Mouse (Mus musculus): Measurements from ENCODE around the gene Ly6g6f. TPM values are rescaled to one million over a fixed set of nuclear protein-coding genes. Genes with fewer than 3 reads are reported as not detected.

Gene Ly6g6f
- total RNA-seq, 2 experiments from 2014 or later, result not detected

DNA sequence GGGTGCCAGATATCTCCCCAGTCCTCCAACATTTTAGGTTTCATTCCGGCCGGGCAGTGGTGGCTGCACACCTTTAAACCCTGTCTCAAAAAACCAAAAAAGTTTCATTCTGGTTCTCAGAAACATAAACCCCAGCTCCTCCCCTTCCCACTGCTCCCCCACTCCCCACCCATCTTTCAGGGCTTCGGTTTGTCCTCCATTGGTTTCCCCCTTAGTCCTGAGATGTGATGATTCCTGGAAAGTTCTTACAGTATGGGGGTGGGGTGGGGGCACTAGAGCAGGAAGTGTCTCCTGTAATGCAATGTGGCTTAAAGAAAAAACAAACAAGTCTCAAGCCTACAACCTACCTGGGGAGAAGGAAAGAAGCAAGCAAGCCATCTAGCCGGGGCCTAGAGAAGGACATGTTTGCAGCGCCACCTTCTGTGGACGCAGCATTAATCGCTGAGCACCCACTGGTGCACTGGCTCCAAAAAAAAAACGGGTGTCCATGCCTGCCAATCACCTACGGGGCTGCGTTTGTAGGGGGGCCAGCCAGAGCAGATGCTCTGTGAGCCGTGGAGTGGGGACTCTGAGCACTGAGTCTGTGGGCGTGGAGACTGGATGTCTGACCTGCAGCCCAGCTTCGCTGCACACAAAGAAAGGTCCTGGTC, 20.5 kb upstream of the Ly6g6f start:
- no peak for DNase-seq

DNA sequence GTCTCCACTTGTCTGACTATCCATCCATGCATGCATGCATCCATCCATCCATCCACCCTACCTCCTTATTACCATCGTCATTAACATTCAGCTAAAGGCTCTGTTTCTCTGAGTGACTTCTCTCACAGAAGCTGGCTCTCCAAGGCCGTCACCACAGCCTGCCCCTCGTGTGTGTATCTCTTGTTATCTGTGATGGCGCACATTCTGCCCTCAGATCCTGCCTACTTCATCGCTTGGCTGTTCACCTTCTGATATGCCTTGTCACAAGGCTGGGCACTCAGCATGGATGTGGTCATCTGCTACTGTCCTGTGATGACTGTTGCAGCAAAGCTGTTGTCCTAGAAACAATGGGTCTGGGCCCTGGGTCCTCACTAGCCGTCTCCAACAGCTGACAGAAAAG, 19.3 kb upstream of the Ly6g6f start:
- DNase-seq, result no peak

DNA sequence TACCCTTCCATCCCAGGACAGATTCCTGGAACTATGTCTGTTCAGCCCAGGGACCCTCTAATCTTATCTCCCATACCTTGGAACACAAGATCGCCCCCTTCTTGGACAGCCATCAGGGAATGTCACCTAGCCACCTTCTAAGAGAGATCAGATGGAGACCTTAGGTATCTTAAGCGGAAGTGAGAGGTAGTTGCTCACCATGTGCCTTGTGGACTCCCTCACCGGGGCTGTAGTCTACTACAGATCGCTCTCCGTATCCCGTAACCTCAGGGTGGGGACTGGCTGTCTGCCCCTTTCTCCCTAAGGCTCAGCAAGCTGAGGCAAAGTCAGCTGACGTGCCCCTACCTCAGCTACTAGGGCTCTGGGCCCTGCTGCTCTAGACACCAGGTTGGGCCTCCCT, 18.7 kb upstream of the Ly6g6f start:
- no peak for DNase-seq

DNA sequence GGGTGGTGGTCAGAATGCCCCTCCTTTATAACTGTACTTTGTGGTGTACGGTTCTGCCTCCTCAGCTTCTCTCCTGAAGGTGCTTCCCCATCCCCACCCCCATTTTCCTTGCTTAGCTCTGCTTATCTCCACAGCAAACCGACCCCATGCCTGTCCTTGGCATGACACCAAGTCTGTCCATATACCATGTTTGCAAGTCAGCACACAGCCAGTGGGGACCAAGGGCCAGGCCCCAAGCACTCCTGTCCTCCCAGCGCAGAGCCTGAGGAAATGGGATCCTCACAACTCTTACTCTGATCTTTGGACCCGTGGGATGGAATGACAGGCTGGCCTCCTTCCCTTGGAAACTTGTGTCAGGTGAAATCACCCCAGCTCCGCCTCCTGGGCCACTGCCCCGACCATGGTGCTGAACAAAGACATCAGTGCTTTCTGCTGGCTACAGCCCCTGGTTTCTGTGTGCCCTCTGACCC, 17.8 kb upstream of the Ly6g6f start:
- DNase-seq, result peak; percentile 27

DNA sequence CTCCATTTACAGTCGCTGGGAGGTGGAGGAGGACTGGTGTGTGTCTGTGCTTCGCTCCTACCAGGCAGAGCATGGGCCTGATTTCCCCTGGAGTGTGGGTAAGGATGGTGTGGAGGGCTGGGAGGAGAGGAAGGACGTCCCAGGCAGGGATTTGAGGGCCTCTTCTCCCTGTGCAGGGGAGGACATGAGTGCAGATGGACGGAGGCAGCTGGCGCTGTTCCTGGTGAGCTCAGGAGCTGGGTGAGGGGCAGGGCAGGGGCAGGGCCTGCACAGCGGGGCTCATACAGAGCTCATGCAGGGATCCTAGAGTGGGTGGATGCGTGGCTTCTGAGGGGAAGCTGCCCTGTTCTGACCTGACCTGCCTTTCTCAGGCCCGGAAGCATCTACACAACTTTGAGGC, 16.9 kb upstream of the Ly6g6f start:
- DNase-seq, result no peak

DNA sequence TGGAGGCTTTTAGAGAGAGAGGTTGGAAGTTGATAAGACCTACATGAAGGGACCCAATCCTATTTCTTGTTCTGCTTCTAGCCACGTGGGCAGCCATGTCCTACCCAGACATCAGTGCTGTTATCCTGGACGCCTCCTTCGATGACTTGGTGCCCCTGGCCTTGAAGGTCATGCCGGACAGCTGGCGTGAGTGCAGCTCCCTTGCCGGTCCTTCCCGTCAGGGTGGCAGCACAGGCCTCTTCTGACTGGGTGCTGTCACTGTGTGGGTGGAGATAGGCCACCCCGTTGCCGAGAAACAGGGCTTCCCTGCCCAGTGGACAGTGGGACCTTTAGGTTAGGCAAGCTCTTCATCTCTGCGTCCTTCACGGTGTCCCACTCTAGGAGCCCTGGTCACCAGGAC, 15.8 kb upstream of the Ly6g6f start:
- DNase-seq, result no peak

DNA sequence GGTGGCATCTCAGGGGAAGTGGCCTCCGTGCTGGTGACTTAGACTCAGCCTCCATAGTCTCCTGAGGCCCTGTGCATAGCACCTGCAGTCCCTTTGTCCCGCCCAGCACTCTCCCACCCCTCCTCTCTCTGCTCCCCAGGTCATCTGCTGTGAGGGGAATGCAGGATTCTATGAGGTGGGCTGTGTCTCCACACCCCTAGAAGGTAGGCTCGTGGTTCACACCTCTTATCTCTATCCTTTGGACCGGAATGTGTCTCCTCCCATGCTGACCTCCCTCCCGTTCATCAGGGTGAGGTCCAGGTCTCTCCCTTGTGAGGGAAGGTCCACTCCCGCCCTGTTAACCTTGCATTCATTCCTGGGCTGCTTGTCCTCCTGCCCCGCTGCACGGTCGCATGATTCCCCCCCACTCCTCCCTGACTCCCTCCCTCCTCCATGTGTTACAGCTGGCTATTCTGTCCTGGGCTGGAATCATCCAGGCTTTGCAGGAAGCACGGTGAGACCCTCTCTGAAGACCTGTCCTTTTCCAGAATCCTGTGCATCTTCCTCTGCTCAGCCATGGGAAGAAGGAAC, 14.9 kb upstream of the Ly6g6f start:
- no peak for DNase-seq

DNA sequence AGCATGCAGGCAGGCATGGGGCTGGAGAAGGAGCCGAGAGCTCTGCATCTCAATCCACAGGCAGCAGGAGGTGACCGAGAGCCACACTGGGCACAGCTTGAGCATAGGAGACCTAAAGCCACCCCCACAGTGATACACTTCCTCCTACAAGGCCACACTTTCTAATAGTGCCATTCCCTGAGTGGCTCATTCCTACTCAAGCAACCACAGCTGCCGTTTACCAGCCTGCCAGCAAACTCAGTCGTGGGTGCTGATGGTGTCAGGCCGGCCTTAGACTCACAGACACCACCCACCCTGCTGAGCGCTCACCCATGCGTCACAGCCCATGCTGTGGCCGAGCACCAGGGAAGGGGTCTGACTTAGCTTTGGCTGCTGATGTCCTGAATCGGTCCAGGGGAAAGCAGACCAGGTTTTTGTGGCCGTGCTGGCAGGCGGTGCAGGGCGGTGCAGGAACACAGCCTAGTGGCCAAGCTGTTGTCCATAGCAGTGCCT, 11.8 kb upstream of the Ly6g6f start:
- no peak for DNase-seq

DNA sequence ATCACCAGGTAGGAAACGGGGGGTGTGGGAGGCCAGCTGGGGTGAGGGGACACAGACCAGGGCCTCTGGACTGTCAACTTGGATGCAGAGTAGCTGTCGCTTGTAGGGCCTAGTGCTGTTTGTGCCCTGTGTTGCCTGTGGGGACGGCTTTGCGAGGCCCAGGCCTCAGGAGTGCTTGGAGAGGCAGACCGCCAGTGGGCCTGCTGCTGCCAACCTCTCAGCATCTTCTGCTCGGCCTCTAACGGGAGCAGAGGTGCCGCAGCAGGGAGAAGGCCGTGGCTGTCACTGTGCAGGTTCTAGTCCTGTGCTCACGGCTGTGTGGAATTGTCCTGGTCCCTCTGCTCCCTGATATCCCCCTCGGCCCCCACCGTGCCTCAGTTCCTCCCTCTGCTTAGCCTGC, 11.2 kb upstream of the Ly6g6f start:
- DNase-seq, result no peak

DNA sequence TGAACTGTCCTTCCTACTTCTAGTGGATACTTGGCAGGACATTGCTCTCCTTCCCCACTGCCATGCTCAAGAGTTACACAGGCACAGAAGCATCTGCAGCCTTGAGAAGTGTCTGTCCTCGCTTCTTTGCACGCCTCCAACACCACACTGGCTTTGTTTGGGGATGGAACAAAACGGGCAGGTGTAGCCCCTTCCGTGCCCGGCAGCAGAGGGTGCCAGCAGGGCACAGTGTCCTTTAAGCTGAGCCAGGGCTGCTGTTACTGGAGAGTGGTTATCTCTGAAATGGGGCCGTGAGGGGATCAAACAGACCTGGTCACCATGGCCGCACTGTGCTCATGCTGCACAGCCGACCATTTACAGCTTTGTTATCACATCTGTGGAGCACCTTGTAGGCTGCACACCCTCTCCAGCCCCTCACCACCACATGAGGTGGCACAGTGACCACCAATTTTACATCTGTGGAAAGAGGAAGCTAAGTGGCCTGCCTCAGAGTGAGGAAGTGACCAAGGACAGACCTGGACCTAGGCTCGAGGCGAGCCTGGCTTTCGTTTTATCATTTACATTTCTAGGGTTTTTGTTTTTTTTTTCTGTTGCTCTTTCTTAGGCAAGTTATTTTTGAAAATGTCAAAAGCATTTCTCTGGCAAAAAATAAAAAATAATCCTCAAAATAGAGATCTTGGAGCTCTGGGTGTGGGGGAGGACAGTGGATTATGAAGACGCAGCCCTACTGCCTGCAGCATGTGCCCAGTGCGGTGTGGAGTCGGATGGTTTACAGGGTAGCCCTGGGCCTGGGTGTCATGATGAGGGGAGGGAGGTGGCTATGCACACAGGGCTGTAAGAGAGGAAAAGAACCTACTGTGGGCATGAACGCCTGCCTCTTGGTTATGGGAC, 9.3 kb upstream of the Ly6g6f start:
- no peak for DNase-seq

DNA sequence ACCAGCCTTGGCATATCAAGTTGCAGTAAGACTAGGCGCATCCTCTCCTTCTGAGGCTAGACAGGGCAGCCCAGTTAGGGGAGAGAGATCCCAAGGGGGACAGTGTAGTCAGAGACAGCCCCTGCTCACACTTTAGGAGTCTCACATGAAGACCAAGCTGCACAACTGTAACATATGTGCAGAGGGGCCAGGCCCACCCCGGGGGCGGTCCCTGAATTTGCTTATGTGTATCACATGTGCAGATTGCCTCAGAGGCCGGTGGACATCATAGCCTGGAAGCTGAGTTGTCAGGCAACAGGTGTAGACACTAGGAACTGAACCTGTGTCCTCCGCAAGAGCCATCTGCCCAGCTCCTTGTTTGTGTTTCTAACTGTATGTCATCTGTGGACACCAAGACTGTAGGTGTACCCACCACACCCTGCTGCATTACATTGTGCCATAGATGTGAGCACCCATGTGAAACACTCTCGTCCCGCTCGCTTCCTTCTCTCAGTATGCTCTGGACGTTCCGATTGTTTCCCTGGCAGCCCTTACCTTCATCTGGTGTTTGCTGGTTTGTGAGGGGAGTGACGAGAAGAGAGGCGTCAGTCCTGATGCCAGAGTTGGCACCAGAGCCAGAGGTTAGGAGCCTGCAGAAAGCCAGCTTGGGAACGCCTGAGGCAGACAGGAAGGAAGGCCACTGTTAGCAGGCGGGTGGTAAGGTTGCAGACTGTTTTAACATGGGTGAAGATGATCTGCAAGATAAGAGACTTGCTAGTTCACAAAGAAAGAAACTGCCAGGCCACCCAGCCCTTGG, 7.2 kb upstream of the Ly6g6f start:
- DNase-seq, result no peak

DNA sequence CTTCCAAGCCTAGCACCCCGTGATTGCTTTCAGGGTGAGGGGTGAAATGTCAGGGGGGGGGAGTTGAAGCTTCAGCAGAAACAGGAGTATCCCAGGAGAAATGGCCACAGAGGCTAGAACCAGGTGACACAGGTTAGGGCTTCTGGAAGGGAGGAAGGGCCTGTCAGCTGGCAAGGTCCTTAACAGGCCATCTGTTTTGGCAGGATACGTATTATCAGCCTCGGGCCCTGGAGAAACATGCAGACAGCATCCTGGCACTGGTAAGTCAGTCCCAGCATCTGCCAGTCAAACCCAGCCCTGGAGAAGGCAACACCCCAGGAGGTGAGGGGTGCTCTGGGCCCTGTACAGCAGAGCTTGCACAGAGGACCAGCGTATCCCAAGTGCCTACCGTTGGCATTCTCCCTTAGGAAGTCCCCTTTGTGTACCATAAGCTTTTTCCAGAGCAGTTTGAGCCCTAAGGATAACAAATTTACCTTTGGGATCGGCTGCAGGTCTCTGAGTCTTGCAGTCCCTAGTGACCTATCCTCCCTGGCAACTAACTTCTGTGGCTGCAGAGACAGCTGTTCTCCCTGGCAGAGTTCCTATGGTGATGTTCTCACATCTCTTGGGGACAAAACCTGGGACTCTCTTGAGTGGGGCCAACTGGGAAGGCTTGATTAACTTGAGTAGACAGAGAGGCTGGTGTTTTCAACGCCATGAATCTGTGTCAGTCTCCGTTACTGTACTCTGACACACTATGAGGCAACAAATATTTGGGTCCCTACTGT, 4.9 kb upstream of the Ly6g6f start:
- peak; percentile 44 for DNase-seq

DNA sequence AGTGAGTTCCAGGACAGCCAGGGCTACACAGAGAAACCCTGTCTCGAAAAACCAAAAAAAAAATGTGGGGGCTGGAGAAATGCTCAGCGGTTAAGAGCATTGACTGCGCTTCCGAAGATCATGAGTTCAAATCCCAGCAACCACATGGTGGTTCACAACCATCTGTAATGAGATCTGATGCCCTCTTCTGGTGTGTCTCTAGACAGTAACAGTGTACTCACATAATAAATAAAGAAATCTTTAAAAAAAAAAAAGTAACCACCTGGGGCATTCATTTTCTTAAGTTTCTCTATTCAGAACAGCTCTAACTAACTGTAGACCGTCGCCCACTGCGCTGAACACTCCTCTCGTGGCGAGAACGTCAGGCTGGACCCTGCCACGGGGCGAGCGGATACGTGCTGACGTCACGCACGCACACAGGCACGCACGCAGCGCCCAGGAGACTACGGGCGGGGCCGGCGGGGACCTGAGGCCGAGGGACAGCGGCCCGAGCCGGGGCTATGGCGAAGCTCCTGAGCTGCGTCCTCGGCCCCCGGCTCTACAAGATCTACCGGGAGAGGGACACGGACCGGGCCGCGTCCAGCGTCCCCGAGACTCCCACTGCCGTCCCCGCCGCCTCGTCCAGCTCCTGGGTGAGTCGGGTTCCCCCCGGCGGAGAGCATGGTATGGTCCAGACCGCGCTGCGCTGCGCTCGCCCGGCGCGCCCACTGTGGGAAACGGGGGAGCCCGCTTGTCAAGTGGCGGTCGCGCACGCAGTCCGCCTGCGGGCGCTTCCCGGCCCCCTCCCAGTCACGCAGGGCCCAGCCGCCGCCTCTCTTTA, 3.6 kb upstream of the Ly6g6f start, which contains the start of gene Abhd16a:
Gene Abhd16a (plus strand): TSS at position 439 of the 820 bp plus-strand sequence.
- peak; percentile 95 for DNase-seq

DNA sequence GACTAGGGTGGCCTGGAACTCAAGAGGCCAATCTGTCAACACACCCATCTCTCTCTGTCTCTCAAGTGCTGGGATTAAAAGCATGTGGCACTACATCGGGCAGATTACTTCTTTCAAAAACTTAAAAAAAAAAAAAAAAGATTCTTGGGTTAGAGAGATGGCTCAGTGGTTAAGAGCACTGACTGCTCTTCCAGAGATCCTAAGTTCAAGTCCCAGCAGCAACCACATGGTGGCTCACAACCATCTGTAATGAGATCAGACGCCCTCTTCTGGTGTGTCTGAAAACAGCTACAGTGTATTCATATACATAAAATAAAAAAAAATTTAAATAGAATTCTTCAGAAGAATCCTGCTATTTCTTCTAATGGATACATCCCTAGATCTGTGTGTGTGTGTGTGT, 2.7 kb upstream of the Ly6g6f start:
- DNase-seq, result no peak

DNA sequence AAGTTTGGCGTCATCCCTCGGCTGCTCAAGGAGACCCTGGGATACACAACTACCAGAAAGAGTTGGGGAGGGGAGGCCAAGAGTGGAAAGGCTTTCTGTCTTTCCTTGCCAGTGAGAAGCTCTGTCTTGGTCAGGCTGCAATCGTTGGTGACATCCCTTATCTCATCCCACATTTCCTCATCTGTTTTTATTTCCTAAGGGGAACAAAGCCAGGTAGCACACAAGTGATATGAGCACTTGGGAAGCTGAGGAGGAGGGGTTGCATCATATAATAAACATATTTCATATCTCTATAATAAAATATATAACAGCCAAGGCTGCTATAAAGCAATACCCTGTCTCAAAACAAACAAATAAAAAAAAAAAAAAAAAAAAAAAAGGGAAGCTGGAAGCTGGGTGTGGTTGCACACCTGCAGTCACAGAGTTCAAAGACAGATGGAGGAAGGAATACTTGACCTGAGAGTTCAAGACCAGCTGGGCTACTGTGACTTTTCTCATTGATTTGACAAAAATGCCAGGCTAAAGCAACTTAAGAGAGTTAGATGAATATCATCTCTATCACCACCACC, 1.4 kb downstream of the Ly6g6f start:
- DNase-seq, result no peak

DNA sequence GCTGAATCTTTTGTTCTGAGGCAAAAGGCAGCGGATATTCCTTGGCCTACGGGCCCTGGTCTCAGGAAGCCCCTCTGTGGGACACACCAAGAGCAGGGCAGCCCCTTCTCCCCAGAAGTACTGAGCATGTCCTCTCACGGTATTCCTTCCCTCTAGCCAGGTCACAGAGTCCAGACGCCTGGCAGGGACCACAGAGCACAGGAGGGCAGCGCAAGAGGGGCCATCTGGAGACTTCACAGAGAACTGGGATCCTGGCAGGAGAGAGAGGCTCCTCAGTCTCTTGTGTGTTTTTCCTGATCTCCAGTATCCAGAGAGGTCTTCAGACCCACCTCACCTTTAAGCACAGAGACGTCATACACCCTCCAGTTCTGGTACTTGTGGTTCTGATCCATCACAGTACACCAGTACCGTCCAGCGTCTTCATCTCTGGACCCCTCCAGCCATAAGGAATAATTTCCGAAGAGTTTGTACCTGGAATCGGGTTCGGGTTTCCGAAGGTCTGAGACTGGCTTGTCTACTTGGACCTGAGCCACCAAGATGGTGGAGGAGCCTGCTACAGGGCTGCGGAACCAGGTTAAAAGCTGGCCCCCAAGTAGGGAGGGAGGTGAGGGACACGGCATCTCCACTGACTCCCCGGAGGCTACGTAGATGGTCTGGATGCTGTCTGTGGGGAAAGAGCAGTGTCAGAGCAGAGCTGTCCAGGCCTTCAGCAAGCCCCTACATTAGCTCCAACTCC, 2.4 kb downstream of the Ly6g6f start:
- DNase-seq, result no peak

DNA sequence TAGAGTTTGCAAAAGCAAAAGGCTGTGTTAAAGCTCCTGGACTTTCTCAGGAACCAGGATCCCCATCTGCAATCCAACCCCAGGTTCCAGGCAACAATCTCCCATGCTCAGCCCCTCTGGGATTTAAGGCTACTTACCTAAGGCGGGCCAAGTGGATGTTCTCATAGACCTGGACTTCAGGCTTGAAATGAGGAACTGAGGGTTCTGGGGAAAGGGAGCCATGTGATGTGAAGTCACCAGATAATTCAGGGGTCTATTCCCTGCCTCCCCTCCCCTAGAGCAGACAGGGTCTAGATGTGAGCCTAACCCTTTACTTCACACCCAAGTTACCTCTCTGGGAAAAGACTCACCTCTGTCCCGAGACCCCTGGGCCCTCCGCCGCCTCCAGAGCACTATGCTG, 4.7 kb downstream of the Ly6g6f start:
- no peak for DNase-seq

DNA sequence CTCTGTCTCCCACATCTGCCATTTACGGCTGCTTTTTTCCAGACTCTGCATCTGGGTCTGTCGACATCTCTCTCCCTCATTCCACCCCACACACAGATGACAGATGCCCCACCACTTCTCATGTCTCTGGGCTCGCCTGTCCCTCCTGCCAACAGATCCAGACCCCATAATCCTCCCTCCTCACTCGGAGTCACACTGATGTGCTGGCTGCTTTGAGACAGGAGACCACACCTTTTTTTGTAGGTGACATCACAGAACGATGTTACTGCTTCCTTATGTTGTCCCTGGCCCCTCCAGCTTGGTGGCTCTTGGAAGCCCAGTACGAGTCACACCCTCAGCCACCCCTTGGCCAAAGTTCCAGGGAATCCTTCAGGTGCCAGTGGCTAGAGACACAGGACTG, 5.2 kb downstream of the Ly6g6f start:
- DNase-seq, result no peak

DNA sequence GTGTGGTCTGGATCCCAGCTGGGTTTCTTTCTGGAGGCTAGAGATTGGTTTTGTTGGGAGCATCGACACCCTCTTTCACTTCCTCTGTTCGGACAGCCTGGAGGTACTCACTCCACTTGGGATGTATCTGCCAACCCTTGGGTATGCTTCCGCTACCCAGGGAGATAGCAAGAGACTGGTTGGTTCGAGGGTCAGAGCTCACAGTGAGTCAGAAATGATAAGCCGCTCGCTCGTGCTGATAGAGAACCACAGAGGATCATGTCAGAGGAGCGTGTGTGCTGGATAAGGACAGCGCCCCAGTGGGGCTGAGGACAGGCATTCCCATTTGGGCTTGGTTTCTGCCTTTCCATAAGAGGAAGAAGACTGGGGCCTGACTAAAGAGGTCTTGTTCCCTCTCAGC, 5.6 kb downstream of the Ly6g6f start:
- DNase-seq, result no peak

Data from gastrocnemius, postnatal 25 days (tissue).